Mouse (Mus musculus) liver, embryonic 12.5 days (tissue): ENCODE data around the gene Gltp. TPM values are rescaled to one million over a fixed set of nuclear protein-coding genes. Genes with fewer than 3 reads are reported as not detected.

Experiments
- ATAC-seq: fragments of 200-750 bp; cut with Nextera tagmentation; 2 replicates; pipeline ENCODE4 v1.8.0; 2017; ENCODE audit warnings: moderate number of reproducible peaks, mild to moderate bottlenecking, moderate library complexity
- H3K27ac ChIP-seq: fragments of 300-500 bp; sonication (generic); 2 replicates; pipeline ENCODE4 v1.5.1; 2016; ENCODE audit warnings: mild to moderate bottlenecking
- H3K27me3 ChIP-seq: fragments of 300-500 bp; sonication (generic); replicated peaks from 2 replicates; pipeline ENCODE4 v1.6.1; 2016; ENCODE audit warnings: mild to moderate bottlenecking, moderate library complexity
- H3K36me3 ChIP-seq: fragments of 300-500 bp; sonication (generic); 2 replicates; pipeline ENCODE4 v1.6.1; 2016; ENCODE audit warnings: mild to moderate bottlenecking, moderate library complexity
- H3K4me1 ChIP-seq: fragments of 300-500 bp; sonication (generic); 2 replicates; pipeline ENCODE4 v1.6.1; 2016
- H3K4me2 ChIP-seq: fragments of 300-500 bp; sonication (generic); 2 replicates; pipeline ENCODE4 v1.6.1; 2016; ENCODE audit warnings: mild to moderate bottlenecking, moderate library complexity
- H3K4me3 ChIP-seq: fragments of 300-500 bp; sonication (generic); 2 replicates; pipeline ENCODE4 v1.5.1; 2016; ENCODE audit warnings: mild to moderate bottlenecking, moderate library complexity
- H3K9ac ChIP-seq: fragments of 300-500 bp; sonication (generic); 2 replicates; pipeline ENCODE4 v1.6.1; 2016; ENCODE audit warnings: mild to moderate bottlenecking, moderate library complexity
- H3K9me3 ChIP-seq: fragments of 300-500 bp; sonication (generic); replicated peaks from 2 replicates; pipeline ENCODE4 v1.6.1; 2016; ENCODE audit warnings: mild to moderate bottlenecking, moderate library complexity
- WGBS: fragments of 180-500 bp; shearing (Covaris S2); methylation state at CpG from one replicate; pipeline ENCODE4 v1.1.7; 2016; ENCODE audit not compliant: insufficient replicate concordance; 5-methylcytosine and 5-hydroxymethylcytosine counted together
- polyA plus RNA-seq: library from polyadenylated mRNA; unstranded; fragments of >200 nt; fragmentation: Nextera tagmentation; extraction: Ambion mirVana; gene quantifications from 2 replicates; pipeline ENCODE4 v1.2.1, GENCODE M21; 2016

Gene Gltp
- polyA plus RNA-seq, result 41.9 and 44.0 TPM in 2 replicates

- Histone ChIP-seq H3K4me1 (peaks cover 46% of the 10 kb centered on the region), H3K9me3 (no peaks in the 10 kb centered on the region), H3K9ac (peak within 1 kb of the TSS; percentile 88), H3K27ac (peak within 1 kb of the TSS; percentile 74), H3K4me2 (peak within 1 kb of the TSS; percentile 99), H3K36me3 (0 out of 2 replicates have a peak, but pooled peaks cover 2% of the 10 kb centered on the region), H3K4me3 (peak within 1 kb of the TSS; percentile 77), H3K27me3 (peaks cover 27% of the 10 kb centered on the region; the same call in 1 of the 2 replicates)
- ATAC-seq, result peak; percentile 94
- 3% methylated on average over 75 of the region's 75 CpGs for WGBS
Measured at GRCm38 (mm10) chr5:114690633-114691567, at the start of gene Gltp. Gltp (minus strand) TSS chr5:114690984.

- Histone ChIP-seq H3K9me3 (no peaks in the 10 kb centered on the region), H3K4me2 (no peak overlapping the region), H3K4me1 (peaks cover 9% of the 10 kb centered on the region; the same call in 1 of the 2 replicates), H3K4me3 (no peak overlapping the region), H3K27ac (no peak overlapping the region), H3K27me3 (no peaks in the 10 kb centered on the region), H3K9ac (no peak overlapping the region), H3K36me3 (peaks cover 96% of the 10 kb centered on the region)
- ATAC-seq, result peak; percentile 15; the same call in 1 of the 2 replicates
- WGBS, result 79% methylated on average over 12 of the region's 12 CpGs
Measured at GRCm38 (mm10) chr5:114738707-114739241, 48.0 kb upstream of the Gltp start.

- Histone ChIP-seq H3K4me3 (no peak overlapping the region), H3K4me2 (no peak overlapping the region), H3K9ac (no peak overlapping the region), H3K36me3 (peaks cover 96% of the 10 kb centered on the region), H3K27ac (no peak overlapping the region; the same call in 1 of the 2 replicates), H3K4me1 (peaks cover 9% of the 10 kb centered on the region; the same call in 1 of the 2 replicates), H3K27me3 (no peaks in the 10 kb centered on the region), H3K9me3 (no peaks in the 10 kb centered on the region)
- no peak for ATAC-seq
- WGBS, result 85% methylated on average over 21 of the region's 21 CpGs
Measured at GRCm38 (mm10) chr5:114737090-114737887, 46.5 kb upstream of the Gltp start.

GRCm38 (mm10) chr5:114733606-114734005 is 42.8 kb upstream of the Gltp start:
- H3K36me3 ChIP-seq, result peaks cover 97% of the 10 kb centered on the region
- WGBS, result 89% methylated on average over 15 of the region's 15 CpGs
- no peak for ATAC-seq

GRCm38 (mm10) chr5:114731969-114732368 is 41.2 kb upstream of the Gltp start:
- Histone ChIP-seq H3K4me3 (no peak overlapping the region), H3K27me3 (no peaks in the 10 kb centered on the region), H3K9ac (no peak overlapping the region), H3K9me3 (no peaks in the 10 kb centered on the region), H3K4me1 (no peaks in the 10 kb centered on the region), H3K27ac (no peak overlapping the region), H3K36me3 (peaks cover 97% of the 10 kb centered on the region), H3K4me2 (no peak overlapping the region)
- ATAC-seq, result no peak
- WGBS, result 87% methylated on average over 15 of the region's 15 CpGs

More at GRCm38 (mm10) chr5:114733606-114734005, 42.8 kb upstream of the Gltp start:
- H3K4me2 ChIP-seq, result no peak overlapping the region
- no peaks in the 10 kb centered on the region for H3K27me3 ChIP-seq
- no peak overlapping the region for H3K4me3 ChIP-seq
- no peak overlapping the region for H3K9ac ChIP-seq
- no peaks in the 10 kb centered on the region for H3K9me3 ChIP-seq
- H3K27ac ChIP-seq, result no peak overlapping the region
- peaks cover 5% of the 10 kb centered on the region; the same call in 1 of the 2 replicates for H3K4me1 ChIP-seq

GRCm38 (mm10) chr5:114731498-114731897 is 40.7 kb upstream of the Gltp start:
- 69% methylated on average over 6 of the region's 6 CpGs for WGBS
- no peak for ATAC-seq

GRCm38 (mm10) chr5:114730129-114730528 is 39.3 kb upstream of the Gltp start:
- ATAC-seq, result no peak
- Histone ChIP-seq H3K27ac (no peak overlapping the region), H3K27me3 (no peaks in the 10 kb centered on the region), H3K9me3 (no peaks in the 10 kb centered on the region), H3K9ac (no peak overlapping the region), H3K4me3 (no peak overlapping the region), H3K4me1 (no peaks in the 10 kb centered on the region), H3K4me2 (no peak overlapping the region), H3K36me3 (peaks cover 93% of the 10 kb centered on the region)
- WGBS, result 85% methylated on average over 10 of the region's 10 CpGs

More at GRCm38 (mm10) chr5:114731498-114731897, 40.7 kb upstream of the Gltp start:
- no peak overlapping the region for H3K9ac ChIP-seq
- H3K27ac ChIP-seq, result no peak overlapping the region
- no peaks in the 10 kb centered on the region for H3K4me1 ChIP-seq
- peaks cover 93% of the 10 kb centered on the region for H3K36me3 ChIP-seq
- no peaks in the 10 kb centered on the region for H3K9me3 ChIP-seq
- H3K27me3 ChIP-seq, result no peaks in the 10 kb centered on the region
- no peak overlapping the region for H3K4me2 ChIP-seq
- H3K4me3 ChIP-seq, result no peak overlapping the region

- H3K4me1 ChIP-seq, result no peaks in the 10 kb centered on the region
- H3K9ac ChIP-seq, result no peak overlapping the region
- H3K9me3 ChIP-seq, result no peaks in the 10 kb centered on the region
- H3K27me3 ChIP-seq, result no peaks in the 10 kb centered on the region
- ATAC-seq, result no peak
- H3K4me3 ChIP-seq, result no peak overlapping the region
- whole genome bisulfite sequencing, result 87% methylated on average over 10 of the region's 10 CpGs
- peaks cover 89% of the 10 kb centered on the region for H3K36me3 ChIP-seq
- no peak overlapping the region for H3K27ac ChIP-seq
- H3K4me2 ChIP-seq, result no peak overlapping the region
Measured at GRCm38 (mm10) chr5:114728160-114728559, 37.4 kb upstream of the Gltp start.

GRCm38 (mm10) chr5:114722846-114723245 is 32.1 kb upstream of the Gltp start:
- Histone ChIP-seq H3K4me2 (no peak overlapping the region), H3K9ac (no peak overlapping the region), H3K27ac (no peak overlapping the region), H3K36me3 (peaks cover 83% of the 10 kb centered on the region), H3K9me3 (no peaks in the 10 kb centered on the region), H3K4me3 (no peak overlapping the region), H3K27me3 (no peaks in the 10 kb centered on the region), H3K4me1 (no peaks in the 10 kb centered on the region)
- whole genome bisulfite sequencing, result 91% methylated on average over 13 of the region's 13 CpGs
- no peak for ATAC-seq

GRCm38 (mm10) chr5:114721969-114722368 is 31.2 kb upstream of the Gltp start:
- H3K9me3 ChIP-seq, result no peaks in the 10 kb centered on the region
- ATAC-seq, result no peak
- WGBS, result 83% methylated on average over 10 of the region's 10 CpGs
- H3K9ac ChIP-seq, result no peak overlapping the region
- no peak overlapping the region for H3K4me2 ChIP-seq
- H3K4me1 ChIP-seq, result no peaks in the 10 kb centered on the region
- peaks cover 83% of the 10 kb centered on the region for H3K36me3 ChIP-seq
- no peak overlapping the region for H3K4me3 ChIP-seq
- no peaks in the 10 kb centered on the region for H3K27me3 ChIP-seq
- H3K27ac ChIP-seq, result no peak overlapping the region

- ATAC-seq, result no peak
- H3K4me2 ChIP-seq, result no peak overlapping the region
- H3K9ac ChIP-seq, result no peak overlapping the region
- no peaks in the 10 kb centered on the region for H3K9me3 ChIP-seq
- no peaks in the 10 kb centered on the region for H3K4me1 ChIP-seq
- H3K4me3 ChIP-seq, result no peak overlapping the region
- peaks cover 87% of the 10 kb centered on the region for H3K36me3 ChIP-seq
- WGBS, result 87% methylated on average over 11 of the region's 11 CpGs
- no peaks in the 10 kb centered on the region for H3K27me3 ChIP-seq
- no peak overlapping the region for H3K27ac ChIP-seq
Measured at GRCm38 (mm10) chr5:114720784-114721183, 30.0 kb upstream of the Gltp start.
